Mouse (Mus musculus) c-Kit-negative CD71-positive TER-119-positive erythroid progenitor cells, embryonic 14.5 days (primary cell): ENCODE results near the gene Ifit1.
"Not testable (repeated sequence)": the region's sequence is repeated elsewhere in the genome, so short reads cannot be mapped to it uniquely, and the experiment has no call there.

Experiments used
- DNase-seq: peaks from one replicate; pipeline ENCODE4 v3.0.0-alpha.2; 2013; ENCODE audit warnings: low read depth, low spot score

Ifit1 gene

GRCm38 (mm10) chr19:34640623-34641022 is at the start of gene Ifit1, which contains the start of gene Ifit1bl2:
Gene Ifit1 (plus strand): TSS chr19:34640871.
Gene Ifit1bl2 (minus strand): TSS chr19:34640743.
- DNase-seq, result no peak

GRCm38 (mm10) chr19:34593456-34593855 is 47.2 kb upstream of the Ifit1 start:
- DNase-seq, result no peak

GRCm38 (mm10) chr19:34594523-34594922 is 46.1 kb upstream of the Ifit1 start:
- not testable (repeated sequence) for DNase-seq

- DNase-seq, result no peak
Observed at GRCm38 (mm10) chr19:34596811-34597210, 43.9 kb upstream of the Ifit1 start.

- no peak for DNase-seq
Observed at GRCm38 (mm10) chr19:34598341-34598740, 42.3 kb upstream of the Ifit1 start.

- not testable (repeated sequence) for DNase-seq
Observed at GRCm38 (mm10) chr19:34599250-34599649, 41.4 kb upstream of the Ifit1 start.

- DNase-seq, result not testable (repeated sequence)
Observed at GRCm38 (mm10) chr19:34601888-34602287, 38.8 kb upstream of the Ifit1 start, which contains the start of gene Ifit1bl1. Gene Ifit1bl1 (minus strand): TSS chr19:34601956.

GRCm38 (mm10) chr19:34605472-34605871 is 35.2 kb upstream of the Ifit1 start:
- no peak for DNase-seq

- DNase-seq, result not testable (repeated sequence)
Observed at GRCm38 (mm10) chr19:34607237-34608051, 33.2 kb upstream of the Ifit1 start, which contains the start of gene Ifit3b. Gene Ifit3b (plus strand): TSS chr19:34607970.

- DNase-seq, result not testable (repeated sequence)
Observed at GRCm38 (mm10) chr19:34610118-34610517, 30.6 kb upstream of the Ifit1 start.

GRCm38 (mm10) chr19:34612243-34613001 is 28.2 kb upstream of the Ifit1 start:
- DNase-seq, result not testable (repeated sequence)

GRCm38 (mm10) chr19:34620871-34621270 is 19.8 kb upstream of the Ifit1 start:
- DNase-seq, result no peak

GRCm38 (mm10) chr19:34623781-34624180 is 16.9 kb upstream of the Ifit1 start:
- DNase-seq, result no peak

- no peak for DNase-seq
Observed at GRCm38 (mm10) chr19:34624663-34625062, 16.0 kb upstream of the Ifit1 start.

GRCm38 (mm10) chr19:34627496-34627895 is 13.2 kb upstream of the Ifit1 start:
- DNase-seq, result no peak

GRCm38 (mm10) chr19:34631487-34631886 is 9.2 kb upstream of the Ifit1 start:
- no peak for DNase-seq

- DNase-seq, result no peak
Observed at GRCm38 (mm10) chr19:34633484-34633883, 7.2 kb upstream of the Ifit1 start.

GRCm38 (mm10) chr19:34636933-34637557 is 3.6 kb upstream of the Ifit1 start:
- no peak for DNase-seq

- no peak for DNase-seq
Observed at GRCm38 (mm10) chr19:34642616-34643015, 1.9 kb downstream of the Ifit1 start.

GRCm38 (mm10) chr19:34647630-34648029 is 7.0 kb downstream of the Ifit1 start:
- DNase-seq, result not testable (repeated sequence)

GRCm38 (mm10) chr19:34650276-34650675 is 9.6 kb downstream of the Ifit1 start:
- no peak for DNase-seq

- no peak for DNase-seq
Observed at GRCm38 (mm10) chr19:34650997-34651396, 10.3 kb downstream of the Ifit1 start.
